Mouse (Mus musculus) cortical plate, adult 2 months (tissue): ENCODE data around the gene Erbb4.

Experiments
- CTCF ChIP-seq: fragments of 200-500 bp; IDR thresholded peaks from 2 replicates; pipeline ENCODE4 v1.5.1; 2011; ENCODE audit warnings: mild to moderate bottlenecking, control low read depth, low read length; ENCODE audit not compliant: insufficient read depth; ENCODE audit errors: extremely low read depth
- POLR2A ChIP-seq: fragments of 200-500 bp; IDR thresholded peaks from 2 replicates; pipeline ENCODE4 v1.6.1; 2011; ENCODE audit warnings: mild to moderate bottlenecking, low read length, control low read depth; ENCODE audit not compliant: insufficient read depth; ENCODE audit errors: extremely low read depth

DNA sequence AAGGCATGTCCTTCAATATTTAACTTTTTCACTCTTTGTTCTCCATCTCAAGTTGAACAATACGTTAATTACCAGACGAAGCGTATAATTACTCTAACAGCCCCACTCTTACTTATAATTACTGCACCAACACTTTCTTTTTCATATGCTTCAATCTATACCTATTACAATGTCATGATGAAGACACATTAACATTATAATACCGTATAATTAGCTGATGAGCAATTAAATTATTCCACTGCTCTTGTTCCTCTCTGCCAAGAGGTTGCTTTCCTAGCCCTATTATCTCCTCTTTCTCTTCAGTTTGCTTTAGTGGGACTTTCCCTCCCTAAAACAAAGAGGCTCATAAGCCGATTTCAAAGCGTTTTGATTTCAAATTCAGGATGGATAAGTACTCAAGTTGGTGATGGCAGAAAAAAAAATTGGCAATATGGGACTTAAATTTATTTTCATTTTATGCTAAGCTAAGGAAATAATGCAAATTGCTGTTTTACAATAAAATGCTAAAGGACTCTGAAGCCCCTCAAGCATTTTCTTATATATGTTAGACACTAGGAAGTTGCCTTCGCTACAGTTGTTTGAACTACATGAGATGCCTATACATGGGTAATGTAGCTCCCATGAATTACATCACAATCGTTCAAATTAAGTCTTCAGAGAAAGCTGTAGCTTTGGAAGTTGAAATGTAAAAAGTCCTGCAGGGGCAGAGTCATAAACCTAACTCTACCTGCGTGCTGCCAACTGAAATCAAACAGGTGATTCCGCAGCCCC lies 440.8 kb downstream of the Erbb4 start:
- no peak for TF ChIP-seq CTCF
- TF ChIP-seq POLR2A, result no peak
